Comparison of ENCODE assay signal across 8 mouse cellular contexts in the genomic region with DNA sequence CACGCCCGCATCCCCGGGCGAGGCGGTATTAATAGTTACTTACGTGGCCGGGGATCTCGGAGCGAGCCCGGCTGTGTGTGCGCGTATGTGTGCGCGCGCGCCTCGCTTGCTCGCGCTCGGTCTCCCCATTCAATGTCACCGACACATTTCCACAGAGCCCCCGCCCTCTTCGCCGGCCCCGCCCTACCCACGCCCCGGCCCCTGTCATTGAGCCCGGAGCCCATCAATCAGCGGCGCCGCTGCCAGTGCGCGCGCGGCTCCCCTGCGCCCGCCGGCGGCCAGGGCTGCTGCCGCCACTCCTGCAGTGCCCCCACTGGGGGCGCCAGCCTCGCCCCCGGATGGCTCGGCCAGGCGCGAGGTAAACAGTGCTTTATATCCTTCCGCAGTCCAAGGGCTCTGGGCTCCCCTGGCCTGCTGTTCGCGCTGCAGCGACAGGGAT. TPM values are rescaled to one million over a fixed set of nuclear protein-coding genes. Genes with fewer than 3 reads are reported as not detected.
DNase-seq lines count a peak whose midpoint lies in the region; ATAC-seq and TF ChIP-seq lines count a peak whose summit lies in the region.

A gene (minus strand): TSS at position 183 of the 439 bp plus-strand sequence.

- intact Hi-C loops in left cerebral cortex, postnatal 10 days (cut with DNase I) = loop anchor here (2.0 to 10.0 kb wide), 2 partner anchors 568 to 692 kb away; no protein-coding TSS in a partner anchor

- peak; percentile 85 for DNase-seq in adipocyte (ENCODE audit: low spot score)
- DNase-seq in gastrocnemius, postnatal 10 days = peak; percentile 91
- peak; percentile 37 for DNase-seq in hindlimb bud, embryonic 11.5 days (ENCODE audit: extremely low spot score, low read depth, low spot score)
- peak; percentile 89 to 97 for DNase-seq in left cerebral cortex, postnatal 10 days (ENCODE audit: extremely low spot score in 1 of 2, low spot score in 2 of 2)
- DNase-seq in right cerebral cortex, postnatal 14 days = peak; percentile 89
- DNase-seq in urinary bladder, postnatal 25 days (ENCODE audit: low spot score) = peak; percentile 62

- H3K4me3 ChIP-seq in cortical plate, adult 2 months (ENCODE audit: insufficient read depth, low read length) = peak within 1 kb of the TSS; percentile 98

- TF ChIP-seq POLR2A in cortical plate, adult 2 months (IDR thresholded peaks at IDR 0.05; ENCODE audit: extremely low read depth, insufficient read depth, low read length) = 0 out of 2 replicates have a peak, but pooled peaks have one; percentile 42

- peaks cover 2% of the 10 kb centered on the region; the same call in 1 of the 2 replicates for H3K4me1 ChIP-seq in cortical plate, adult 2 months (ENCODE audit: control insufficient read depth, insufficient read depth, low read length)

- peak within 1 kb of the TSS; percentile 98 for H3K27ac ChIP-seq in cortical plate, adult 2 months (ENCODE audit: insufficient read depth, low read length)

- ATAC-seq in megakaryocyte progenitor cell, adult 5-6 weeks (replicated peaks; ENCODE audit: poor library complexity) = peak; percentile 71

- TF ChIP-seq CTCF in cortical plate, adult 2 months (IDR thresholded peaks at IDR 0.05; ENCODE audit: extremely low read depth, insufficient read depth, low read length) = no peak

RNA-seq across cellular contexts. Expression of the gene that starts here (rescaled TPM):
- 24.6 and 27.4 TPM in 2 replicates for polyA plus RNA-seq in cortical plate, adult 2 months (2012; rRNA removed)
- total RNA-seq in gastrocnemius, postnatal 10 days (2021) = 10 to 100 TPM; 23.5 to 32.1 TPM
- total RNA-seq in left cerebral cortex, postnatal 10 days (2021) = 10 to 100 TPM; 73.8 to 79.8 TPM
- 3.2 and 7.5 TPM in 2 replicates for total RNA-seq in megakaryocyte progenitor cell, adult 5-6 weeks (2015)
- total RNA-seq in megakaryocyte progenitor cell, adult 5-6 weeks (2017) = 4.1 and 8.0 TPM in 2 replicates

Comparison
In these comparisons a context has a peak if more than half of its experiments do, and no peak if none do; other contexts are left out.
1. Peak in every context shown above with its lines: DNase-seq, ATAC-seq, H3K4me3 ChIP-seq and H3K27ac ChIP-seq.
2. DNase-seq: peak in every context shown above with its lines; median percentile 93 in left cerebral cortex, postnatal 10 days; 91 in gastrocnemius, postnatal 10 days; 89 in right cerebral cortex, postnatal 14 days; 85 in adipocyte; 62 in urinary bladder, postnatal 25 days; 37 in hindlimb bud, embryonic 11.5 days.